Mouse (Mus musculus) left cerebral cortex, postnatal 36 days (tissue): ENCODE measurements around the gene Osgep. TPM values are rescaled to one million over a fixed set of nuclear protein-coding genes. Genes with fewer than 3 reads are reported as not detected.

Experiments used
- total RNA-seq, 2 experiments: library from RNA; stranded (reverse); gene quantifications; 2 replicates each; pipeline ENCODE4 v1.2.3; 2021

The Osgep gene
- total RNA-seq, 2 experiments from 2014 or later: 32.0 to 35.7 TPM

Other genes with a start within 250 kb of the Osgep start
- not detected for gene Olfr747, start 231.7 kb downstream of the Osgep start, total RNA-seq
- not detected for gene Olfr748, start 217.5 kb downstream of the Osgep start, total RNA-seq
- not detected for gene Olfr749, start 179.8 kb downstream of the Osgep start, total RNA-seq
- gene Ttc5, start 139.4 kb downstream of the Osgep start, total RNA-seq: 10 to 100 TPM; 55.2 to 67.9 TPM
- not detected for gene Ccnb1ip1, start 117.2 kb downstream of the Osgep start, total RNA-seq
- 10 to 100 TPM; 24.0 to 28.7 TPM for gene Parp2, start 117.1 kb downstream of the Osgep start, total RNA-seq
- 1 to 10 TPM; 2.9 to 4.1 TPM for gene Tep1, start 54.3 kb downstream of the Osgep start, total RNA-seq
- 1 to 10 TPM; 3.6 to 4.8 TPM for gene Klhl33, start 27.4 kb downstream of the Osgep start, total RNA-seq
- 10 to 100 TPM; 52.0 to 58.6 TPM for gene Apex1, start 75 bp upstream of the Osgep start, total RNA-seq
- gene Pip4p1, start 6.0 kb upstream of the Osgep start, total RNA-seq: 100 to 1,000 TPM in 1 of 2 experiments, 10 to 100 TPM in 1; 89.8 to 103 TPM
- gene Pnp, start 6.2 kb upstream of the Osgep start, total RNA-seq: 10 to 100 TPM; 10.7 to 11.0 TPM
- gene Gm49342, start 19.6 kb upstream of the Osgep start, total RNA-seq: 10 to 100 TPM in 1 of 2 experiments, 1 to 10 TPM in 1; 10.0 to 13.0 TPM
- gene Pnp2, start 31.1 kb upstream of the Osgep start, total RNA-seq: 1 to 10 TPM; 1.1 to 1.4 TPM
- under 1 TPM; 0.20 to 0.25 TPM for gene Rnase10, start 82.9 kb upstream of the Osgep start, total RNA-seq
- gene Rnase9, start 117.0 kb upstream of the Osgep start, total RNA-seq: not detected
- not detected for gene Rnase11, start 125.3 kb upstream of the Osgep start, total RNA-seq
- gene Rnase12, start 132.8 kb upstream of the Osgep start, total RNA-seq: not detected
- gene Olfr750, start 149.5 kb upstream of the Osgep start, total RNA-seq: not detected
- 10 to 100 TPM; 17.8 to 19.3 TPM for gene Rnase4, start 166.2 kb upstream of the Osgep start, total RNA-seq
- gene Ang, start 166.3 kb upstream of the Osgep start, total RNA-seq: 1 to 10 TPM; 3.6 to 5.3 TPM
- gene Eddm3b, start 189.5 kb upstream of the Osgep start, total RNA-seq: not detected
- under 1 TPM in 1 of 2 experiments, not detected in 1; 0.12 TPM for gene Rnase6, start 199.0 kb upstream of the Osgep start, total RNA-seq
- under 1 TPM; 0.76 to 0.97 TPM for gene Rnase1, start 221.9 kb upstream of the Osgep start, total RNA-seq
- not detected for gene Rnase2b, start 237.4 kb upstream of the Osgep start, total RNA-seq